Mouse (Mus musculus) T-helper 2 cell (primary cell): ENCODE results near the gene Abca14.
"Not testable (repeated sequence)": the region's sequence is repeated elsewhere in the genome, so short reads cannot be mapped to it uniquely, and the experiment has no call there.

Source experiments
- in situ Hi-C: fragments of 300-600 bp; cut with MboI, MseI; formaldehyde crosslinking; loops from one replicate; pipeline ENCODE4 v1.15.1; 2025; ENCODE audit warnings: high pct_unique_total_duplicates

The Abca14 gene

GRCm38 (mm10) chr7:120201231-120201744 is 2.5 kb upstream of the Abca14 start:
- in situ Hi-C loops, result no loop called here

GRCm38 (mm10) chr7:120201771-120202170 is 2.0 kb upstream of the Abca14 start, which contains the start of gene Crym:
Gene Crym (minus strand): TSS chr7:120202111.
- in situ Hi-C loops, result no loop called here

- in situ Hi-C loops, result no loop called here
Measured at GRCm38 (mm10) chr7:120205989-120206388, 2.2 kb downstream of the Abca14 start.

- in situ Hi-C loops, result no loop called here
Measured at GRCm38 (mm10) chr7:120228541-120228940, 24.8 kb downstream of the Abca14 start.

GRCm38 (mm10) chr7:120241092-120241491 is 37.3 kb downstream of the Abca14 start:
- in situ Hi-C loops, result no loop called here

GRCm38 (mm10) chr7:120271135-120271991 is 67.6 kb downstream of the Abca14 start:
- in situ Hi-C loops, result no loop called here

GRCm38 (mm10) chr7:120272110-120272509 is 68.3 kb downstream of the Abca14 start:
- in situ Hi-C loops, result no loop called here

GRCm38 (mm10) chr7:120285286-120285685 is 81.5 kb downstream of the Abca14 start:
- in situ Hi-C loops, result no loop called here

GRCm38 (mm10) chr7:120316086-120316485 is 112.3 kb downstream of the Abca14 start:
- in situ Hi-C loops, result no loop called here

GRCm38 (mm10) chr7:120322963-120323362 is 119.2 kb downstream of the Abca14 start:
- in situ Hi-C loops, result no loop called here

GRCm38 (mm10) chr7:120325911-120326310 is 122.2 kb downstream of the Abca14 start:
- in situ Hi-C loops, result not testable (repeated sequence)

GRCm38 (mm10) chr7:120327220-120328073 is 123.7 kb downstream of the Abca14 start:
- in situ Hi-C loops, result no loop called here

- in situ Hi-C loops, result no loop called here
Measured at GRCm38 (mm10) chr7:120328087-120328793, 124.5 kb downstream of the Abca14 start, which contains the start of gene Abca15. Gene Abca15 (plus strand): TSS chr7:120328670.

GRCm38 (mm10) chr7:120361159-120361558 is 157.4 kb downstream of the Abca14 start:
- in situ Hi-C loops, result no loop called here
